Mouse (Mus musculus) limb, embryonic 12.5 days (tissue): ENCODE measurements around the gene Akap2. TPM values are rescaled to one million over a fixed set of nuclear protein-coding genes. Genes with fewer than 3 reads are reported as not detected.
"Not testable (repeated sequence)": the region's sequence is repeated elsewhere in the genome, so short reads cannot be mapped to it uniquely, and the experiment has no call there.

Experiments
- ATAC-seq: fragments of 200-750 bp; cut with Nextera tagmentation; 2 replicates; pipeline ENCODE4 v1.8.0; 2017; ENCODE audit warnings: low read depth, moderate TSS enrichment; ENCODE audit not compliant: insufficient number of reproducible peaks, insufficient read depth, low FRiP score, low TSS enrichment
- H3K27ac ChIP-seq: fragments of 300-500 bp; sonication (generic); 2 replicates; pipeline ENCODE4 v1.5.1; 2016; ENCODE audit warnings: mild to moderate bottlenecking, moderate library complexity
- H3K27me3 ChIP-seq: fragments of 300-500 bp; sonication (generic); 2 replicates; pipeline ENCODE4 v1.6.1; 2016; ENCODE audit warnings: mild to moderate bottlenecking, moderate library complexity
- H3K36me3 ChIP-seq: fragments of 300-500 bp; sonication (generic); 2 replicates; pipeline ENCODE4 v1.6.1; 2016; ENCODE audit warnings: mild to moderate bottlenecking, moderate library complexity
- H3K4me1 ChIP-seq: fragments of 300-500 bp; sonication (generic); replicated peaks from 2 replicates; pipeline ENCODE4 v1.6.1; 2016
- H3K4me2 ChIP-seq: fragments of 300-500 bp; sonication (generic); 2 replicates; pipeline ENCODE4 v1.6.1; 2016; ENCODE audit warnings: mild to moderate bottlenecking, moderate library complexity
- H3K4me3 ChIP-seq: fragments of 300-500 bp; sonication (generic); replicated peaks from 2 replicates; pipeline ENCODE4 v1.5.1; 2016; ENCODE audit warnings: mild to moderate bottlenecking
- H3K9ac ChIP-seq: fragments of 300-500 bp; sonication (generic); replicated peaks from 2 replicates; pipeline ENCODE4 v1.6.1; 2016; ENCODE audit warnings: mild to moderate bottlenecking, moderate library complexity
- H3K9me3 ChIP-seq: fragments of 300-500 bp; sonication (generic); 2 replicates; pipeline ENCODE4 v1.6.1; 2016; ENCODE audit warnings: mild to moderate bottlenecking, moderate library complexity
- WGBS: fragments of 180-500 bp; shearing (Covaris S2); methylation state at CpG from one replicate; pipeline ENCODE4 v1.1.7; 2016; 5-methylcytosine and 5-hydroxymethylcytosine counted together
- polyA plus RNA-seq: library from polyadenylated mRNA; unstranded; fragments of >200 nt; fragmentation: Nextera tagmentation; extraction: Ambion mirVana; gene quantifications from 2 replicates; pipeline ENCODE4 v1.2.1, GENCODE M21; 2016

Gene Akap2
- polyA plus RNA-seq, 1 experiment from 2014 or later: 32.0 TPM

DNA sequence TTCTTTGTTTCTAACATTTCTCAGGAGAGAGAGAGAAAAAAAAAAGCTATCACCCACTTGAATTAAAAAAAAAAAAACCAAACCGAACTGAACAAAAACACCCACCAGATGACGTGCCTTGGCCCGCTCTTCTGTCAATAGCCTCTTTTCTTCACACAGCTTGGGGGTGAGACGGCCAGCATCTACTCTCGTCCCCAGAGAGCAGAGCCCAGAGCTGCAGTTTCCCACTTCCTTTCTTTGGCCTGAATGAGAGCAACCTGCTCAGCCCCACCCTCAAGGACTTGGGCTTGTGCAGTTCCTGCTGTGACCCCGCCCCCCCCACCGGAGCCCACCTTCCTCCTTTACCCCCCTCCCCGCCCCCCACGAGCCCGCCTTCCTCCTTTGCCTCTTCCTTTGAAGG, 150.0 kb downstream of the Akap2 start:
- Histone ChIP-seq H3K4me3 (no peak overlapping the region), H3K9ac (no peak overlapping the region), H3K4me2 (no peak overlapping the region), H3K9me3 (no peaks in the 10 kb centered on the region), H3K36me3 (no peaks in the 10 kb centered on the region; the same call in 1 of the 2 replicates), H3K27me3 (no peaks in the 10 kb centered on the region), H3K4me1 (peaks cover 20% of the 10 kb centered on the region), H3K27ac (no peak overlapping the region)
- WGBS: 59% methylated on average over 10 of the region's 10 CpGs
- no peak for ATAC-seq

- Histone ChIP-seq H3K4me1 (peaks cover 3% of the 10 kb centered on the region; the same call in 1 of the 2 replicates), H3K27ac (no peak overlapping the region), H3K4me2 (no peak overlapping the region), H3K36me3 (no peaks in the 10 kb centered on the region; the same call in 1 of the 2 replicates), H3K4me3 (no peak overlapping the region), H3K9ac (no peak overlapping the region), H3K9me3 (no peaks in the 10 kb centered on the region), H3K27me3 (no peaks in the 10 kb centered on the region)
- WGBS: 90% methylated on average over 5 of the region's 5 CpGs
- no peak for ATAC-seq
These were observed 161.7 kb downstream of the Akap2 start for GRCm38 (mm10) chr4:57879137-57879536.

- 13% methylated on average over 6 of the region's 6 CpGs for WGBS
- Histone ChIP-seq H3K9ac (no peak overlapping the region), H3K4me2 (no peak overlapping the region), H3K27me3 (no peaks in the 10 kb centered on the region), H3K27ac (no peak overlapping the region), H3K36me3 (no peaks in the 10 kb centered on the region; the same call in 1 of the 2 replicates), H3K9me3 (no peaks in the 10 kb centered on the region), H3K4me3 (no peak overlapping the region), H3K4me1 (peaks cover 4% of the 10 kb centered on the region; the same call in 1 of the 2 replicates)
- ATAC-seq: no peak
These were observed 162.4 kb downstream of the Akap2 start for GRCm38 (mm10) chr4:57879804-57880357.

GRCm38 (mm10) chr4:57883520-57884421, 166.3 kb downstream of the Akap2 start:
- H3K27me3 ChIP-seq: no peaks in the 10 kb centered on the region
- no peaks in the 10 kb centered on the region for H3K9me3 ChIP-seq
- peaks cover 16% of the 10 kb centered on the region for H3K4me1 ChIP-seq
- no peak overlapping the region for H3K9ac ChIP-seq
- H3K4me2 ChIP-seq: no peak overlapping the region
- 87% methylated on average over 7 of the region's 7 CpGs for WGBS
- no peak overlapping the region for H3K27ac ChIP-seq
- no peak overlapping the region for H3K4me3 ChIP-seq
- no peak for ATAC-seq
- no peaks in the 10 kb centered on the region; the same call in 1 of the 2 replicates for H3K36me3 ChIP-seq

GRCm38 (mm10) chr4:57884511-57884910, 167.1 kb downstream of the Akap2 start:
- WGBS: 82% methylated on average over 3 of the region's 3 CpGs
- no peaks in the 10 kb centered on the region; the same call in 1 of the 2 replicates for H3K36me3 ChIP-seq
- no peaks in the 10 kb centered on the region for H3K9me3 ChIP-seq
- H3K27me3 ChIP-seq: no peaks in the 10 kb centered on the region
- no peak overlapping the region for H3K9ac ChIP-seq
- H3K4me2 ChIP-seq: no peak overlapping the region
- no peak for ATAC-seq
- H3K4me3 ChIP-seq: no peak overlapping the region
- H3K27ac ChIP-seq: no peak overlapping the region
- peaks cover 16% of the 10 kb centered on the region for H3K4me1 ChIP-seq

- H3K9ac ChIP-seq: no peak overlapping the region
- no peak overlapping the region for H3K4me3 ChIP-seq
- ATAC-seq: no peak
- WGBS: 60% methylated on average over 2 of the region's 2 CpGs
- no peaks in the 10 kb centered on the region for H3K27me3 ChIP-seq
- H3K4me2 ChIP-seq: no peak overlapping the region
- H3K27ac ChIP-seq: no peak overlapping the region
- peaks cover 16% of the 10 kb centered on the region for H3K4me1 ChIP-seq
- H3K9me3 ChIP-seq: no peaks in the 10 kb centered on the region
- no peaks in the 10 kb centered on the region for H3K36me3 ChIP-seq
These were observed 167.7 kb downstream of the Akap2 start for GRCm38 (mm10) chr4:57885186-57885585.

DNA sequence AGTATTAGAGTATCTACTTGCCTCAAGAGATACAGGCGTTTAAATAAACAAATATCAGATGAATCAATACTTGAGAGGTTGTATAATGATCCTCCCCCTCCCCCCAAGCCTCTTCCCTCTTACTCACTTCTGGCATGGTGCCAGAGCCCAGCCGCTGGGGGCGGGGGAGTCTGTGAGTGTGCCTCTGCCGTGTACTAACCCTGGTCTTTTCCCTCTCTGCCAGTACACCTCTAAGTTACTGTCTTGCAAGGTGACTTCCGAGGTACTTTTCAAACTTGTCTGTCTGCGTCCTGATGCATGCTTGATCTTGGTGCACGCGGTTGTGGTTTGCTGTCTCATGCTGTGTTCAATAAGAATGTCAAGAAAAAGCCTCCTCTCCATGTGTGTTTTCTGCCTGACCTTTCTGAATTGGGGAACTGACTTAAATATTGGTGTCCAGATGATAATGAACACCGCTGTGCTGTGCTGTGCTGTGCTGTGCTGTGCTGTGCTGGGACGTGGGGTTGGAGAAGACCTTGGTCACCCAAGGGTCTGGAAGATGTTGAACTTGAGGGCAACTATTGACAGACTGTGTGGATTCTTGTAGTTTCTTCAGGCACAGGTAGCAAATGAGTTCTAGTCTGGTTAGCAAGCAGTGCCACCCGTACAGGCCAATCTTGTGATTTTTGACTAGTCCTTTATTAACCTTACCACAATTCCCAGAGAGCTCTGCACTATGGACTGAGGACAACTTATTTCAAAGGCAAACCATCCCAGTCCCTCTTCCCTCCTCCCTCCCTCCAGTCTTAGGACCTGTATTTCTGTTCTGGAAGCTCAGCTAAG, 168.8 kb downstream of the Akap2 start:
- WGBS: 67% methylated on average over 11 of the region's 11 CpGs
- Histone ChIP-seq H3K4me3 (no peak overlapping the region), H3K27ac (no peak overlapping the region), H3K9me3 (no peaks in the 10 kb centered on the region), H3K4me1 (peaks cover 18% of the 10 kb centered on the region), H3K27me3 (no peaks in the 10 kb centered on the region), H3K9ac (no peak overlapping the region), H3K4me2 (no peak overlapping the region), H3K36me3 (no peaks in the 10 kb centered on the region)
- ATAC-seq: no peak

- Histone ChIP-seq H3K9me3 (no peaks in the 10 kb centered on the region), H3K4me3 (no peak overlapping the region), H3K4me1 (peaks cover 24% of the 10 kb centered on the region), H3K4me2 (no peak overlapping the region), H3K27ac (no peak overlapping the region), H3K27me3 (no peaks in the 10 kb centered on the region), H3K9ac (no peak overlapping the region), H3K36me3 (no peaks in the 10 kb centered on the region)
- WGBS: 88% methylated on average over 3 of the region's 3 CpGs
- no peak for ATAC-seq
These were observed 169.4 kb downstream of the Akap2 start for GRCm38 (mm10) chr4:57886888-57887230.

- no peaks in the 10 kb centered on the region for H3K27me3 ChIP-seq
- peaks cover 32% of the 10 kb centered on the region for H3K4me1 ChIP-seq
- H3K4me2 ChIP-seq: no peak overlapping the region
- no peak overlapping the region for H3K9ac ChIP-seq
- ATAC-seq: no peak
- H3K4me3 ChIP-seq: no peak overlapping the region
- 92% methylated on average over 2 of the region's 2 CpGs for WGBS
- H3K9me3 ChIP-seq: no peaks in the 10 kb centered on the region
- H3K27ac ChIP-seq: no peak overlapping the region
- H3K36me3 ChIP-seq: peaks cover 7% of the 10 kb centered on the region
These were observed 170.8 kb downstream of the Akap2 start for GRCm38 (mm10) chr4:57888246-57888645.

- ATAC-seq, H3K27ac ChIP-seq, H3K9me3 ChIP-seq, H3K4me3 ChIP-seq, H3K27me3 ChIP-seq, H3K4me2 ChIP-seq, H3K9ac ChIP-seq: not testable (repeated sequence)
- Histone ChIP-seq H3K36me3 (peaks cover 12% of the 10 kb centered on the region), H3K4me1 (peaks cover 31% of the 10 kb centered on the region)
- WGBS: 92% methylated on average over 1 of the region's 1 CpGs
These were observed 171.5 kb downstream of the Akap2 start for GRCm38 (mm10) chr4:57888978-57889377.

DNA sequence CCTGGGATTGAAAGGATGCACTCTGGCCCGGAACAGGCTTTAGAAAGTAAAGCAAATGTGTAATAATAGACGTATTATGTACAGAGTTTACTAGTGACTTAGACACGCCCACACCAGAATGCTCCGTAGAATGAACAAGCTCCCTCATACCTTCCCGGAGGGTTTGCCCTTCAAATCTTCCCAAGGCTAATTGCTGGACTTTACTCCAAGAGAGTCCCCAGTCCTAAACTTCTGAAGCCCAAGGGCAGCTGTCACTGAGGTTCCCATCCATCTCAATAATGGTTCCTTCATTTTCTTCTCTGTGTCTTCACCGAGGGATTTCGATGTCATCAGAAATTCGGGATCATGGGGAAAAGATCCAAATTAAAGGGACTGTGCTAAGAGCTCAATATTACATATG, 172.3 kb downstream of the Akap2 start:
- Histone ChIP-seq H3K9ac (no peak overlapping the region), H3K9me3 (no peaks in the 10 kb centered on the region), H3K4me3 (no peak overlapping the region), H3K27ac (no peak overlapping the region), H3K4me1 (peaks cover 29% of the 10 kb centered on the region), H3K36me3 (peaks cover 12% of the 10 kb centered on the region), H3K27me3 (no peaks in the 10 kb centered on the region), H3K4me2 (no peak overlapping the region)
- ATAC-seq: no peak
- WGBS: 92% methylated on average over 8 of the region's 8 CpGs
